Mouse (Mus musculus) heart, adult 2 months (tissue): ENCODE results near the gene Ndufs3.

ENCODE experiments used
- CTCF ChIP-seq: fragments of 200-600 bp; IDR thresholded peaks from 2 replicates; pipeline ENCODE4 v1.8.1; 2022; ENCODE audit warnings: antibody characterized with exemption, mild to moderate bottlenecking, moderate library complexity
- EP300 ChIP-seq: fragments of 200-500 bp; IDR thresholded peaks from 2 replicates; pipeline ENCODE4 v1.6.1; 2011; ENCODE audit warnings: low read depth, low read length, control low read depth; ENCODE audit not compliant: insufficient read depth
- POLR2A ChIP-seq: fragments of 200-500 bp; IDR thresholded peaks from 2 replicates; pipeline ENCODE4 v1.6.1; 2011; ENCODE audit warnings: mild to moderate bottlenecking, low read depth, low read length, control low read depth; ENCODE audit not compliant: insufficient read depth

DNA sequence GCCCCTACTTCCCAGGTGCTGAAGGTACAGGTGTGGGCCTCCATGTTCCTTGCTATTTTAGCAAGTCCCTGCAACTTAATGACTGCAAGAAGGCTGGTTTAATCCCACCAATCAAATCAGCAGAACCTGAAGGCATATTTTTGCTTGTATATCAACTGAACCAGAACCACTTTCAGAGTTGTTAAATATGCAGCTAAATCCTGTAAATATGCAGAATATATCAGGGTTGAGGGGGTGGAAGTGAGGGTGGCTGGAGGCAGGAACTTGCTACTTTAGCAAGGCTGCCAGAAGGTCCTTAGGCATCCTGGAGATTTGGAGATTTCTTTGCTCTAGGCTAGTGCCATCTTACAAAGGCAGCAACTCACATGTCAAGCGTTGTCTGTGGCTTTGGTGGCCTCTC lies 10.9 kb upstream of the Ndufs3 start:
- TF ChIP-seq EP300 (no peak), CTCF (no peak), POLR2A (no peak)
